19 mouse cellular contexts compared by ENCODE assay signal in the genomic region with DNA sequence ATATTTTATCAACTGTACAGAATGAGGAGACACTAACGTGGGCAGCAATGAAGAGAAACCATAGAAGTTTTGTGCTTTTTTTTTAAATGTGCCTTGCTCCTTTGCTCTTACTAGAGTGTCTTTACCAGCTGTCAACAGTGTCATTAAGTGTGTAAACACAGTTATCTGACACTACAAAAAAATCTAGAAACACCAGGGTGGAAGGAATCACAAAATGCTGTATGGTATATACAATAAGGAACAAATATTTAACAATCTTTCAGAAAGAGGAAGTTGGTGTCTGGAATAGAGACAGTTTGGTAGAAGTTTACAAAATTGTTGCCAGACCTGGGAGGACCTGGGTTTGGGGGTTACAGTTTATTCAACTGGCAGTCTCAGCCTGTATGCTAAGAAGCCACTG.
"Had no signal": no experiment of that assay in that cellular context is flagged by ENCODE, and none has a peak within 500 bp of the region (broad histone marks: within the 10 kb centered on the region; RNA-seq: fewer than 3 reads in every experiment).

No protein-coding gene starts in this region.

- H3K4me1 ChIP-seq: lung, embryonic 15.5 days; midbrain, embryonic 13.5 days; neural tube, embryonic 12.5 days had no signal

- H3K4me2 ChIP-seq: lung, embryonic 15.5 days; midbrain, embryonic 13.5 days; midbrain, embryonic 15.5 days; neural tube, embryonic 12.5 days had no signal

- DNase-seq: liver, postnatal 0 days; lung, adult 2 months; lung, postnatal 14 days; lung, postnatal 36 days; retina, postnatal 1 day; right cerebral cortex, adult 18-20 months; right cerebral cortex, postnatal 25 days; right cerebral cortex, postnatal 4 days; spleen, adult 18-20 months; thymus, adult 18-20 months; thymus, postnatal 14 days; thymus, postnatal 36 days had no signal

- H3K9me3 ChIP-seq: lung, embryonic 15.5 days; midbrain, embryonic 10.5 days; midbrain, embryonic 15.5 days; neural tube, embryonic 12.5 days had no signal

- H3K4me3 ChIP-seq: lung, embryonic 15.5 days; midbrain, embryonic 10.5 days; midbrain, embryonic 13.5 days; midbrain, embryonic 15.5 days; neural tube, embryonic 12.5 days had no signal

- H3K27ac ChIP-seq: lung, embryonic 15.5 days; macrophage; midbrain, embryonic 10.5 days; midbrain, embryonic 13.5 days; midbrain, embryonic 15.5 days; neural tube, embryonic 12.5 days had no signal

- H3K9ac ChIP-seq: liver, postnatal 0 days; lung, embryonic 15.5 days; midbrain, embryonic 13.5 days; midbrain, embryonic 15.5 days; neural tube, embryonic 12.5 days had no signal

- H3K27me3 ChIP-seq: lung, embryonic 15.5 days; midbrain, embryonic 13.5 days; midbrain, embryonic 15.5 days; neural tube, embryonic 12.5 days had no signal

- ATAC-seq: liver, postnatal 0 days; lung, postnatal 0 days; midbrain, embryonic 13.5 days; midbrain, embryonic 15.5 days had no signal

- H3K36me3 ChIP-seq: midbrain, embryonic 15.5 days; neural tube, embryonic 12.5 days had no signal
